Mouse (Mus musculus): ENCODE data around the gene Mdm2.

The Mdm2 gene

DNA sequence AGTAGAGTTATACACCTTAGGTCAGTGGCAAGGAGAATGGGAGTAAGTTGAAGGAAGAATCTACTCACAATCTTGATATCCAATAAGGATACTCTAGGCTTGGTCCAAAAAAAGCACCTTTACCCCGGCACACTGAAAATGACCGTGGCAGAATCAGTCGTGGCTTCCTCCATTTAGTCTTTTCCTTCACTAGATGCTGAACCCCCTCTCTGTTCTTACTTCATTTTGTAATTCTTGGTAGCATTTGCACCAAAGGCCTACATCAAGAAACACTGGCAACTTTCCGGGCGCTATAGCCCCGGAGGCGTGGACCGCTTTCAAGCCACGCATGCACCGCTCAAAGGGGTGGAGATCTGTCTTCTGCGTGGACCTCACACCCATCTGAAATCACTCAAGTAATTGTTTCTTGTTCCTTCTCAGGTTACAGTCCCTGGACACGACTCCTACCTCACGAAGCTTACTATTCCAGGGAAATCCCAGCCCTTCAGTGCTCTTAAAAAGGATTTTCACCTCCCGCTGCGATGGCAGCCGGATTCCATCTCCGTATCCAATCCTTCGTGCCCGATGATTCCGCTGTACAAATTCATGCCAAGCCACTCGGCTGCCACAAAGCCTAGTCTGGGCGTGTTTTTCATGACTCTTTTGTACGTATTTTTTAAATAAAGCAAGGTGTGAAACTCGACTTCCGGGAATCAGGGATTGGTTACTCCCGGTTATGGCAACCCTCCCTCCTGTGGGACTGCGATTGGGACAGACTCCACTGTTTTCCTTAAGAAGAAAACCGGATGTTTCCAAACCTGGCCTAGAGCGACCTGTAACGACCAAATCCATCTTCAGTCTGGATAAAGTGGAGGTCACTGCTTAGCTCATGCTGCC, 27.5 kb downstream of the Mdm2 start:
- no peak for DNase-seq (ENCODE audit: low spot score in 2 of 2)

DNA sequence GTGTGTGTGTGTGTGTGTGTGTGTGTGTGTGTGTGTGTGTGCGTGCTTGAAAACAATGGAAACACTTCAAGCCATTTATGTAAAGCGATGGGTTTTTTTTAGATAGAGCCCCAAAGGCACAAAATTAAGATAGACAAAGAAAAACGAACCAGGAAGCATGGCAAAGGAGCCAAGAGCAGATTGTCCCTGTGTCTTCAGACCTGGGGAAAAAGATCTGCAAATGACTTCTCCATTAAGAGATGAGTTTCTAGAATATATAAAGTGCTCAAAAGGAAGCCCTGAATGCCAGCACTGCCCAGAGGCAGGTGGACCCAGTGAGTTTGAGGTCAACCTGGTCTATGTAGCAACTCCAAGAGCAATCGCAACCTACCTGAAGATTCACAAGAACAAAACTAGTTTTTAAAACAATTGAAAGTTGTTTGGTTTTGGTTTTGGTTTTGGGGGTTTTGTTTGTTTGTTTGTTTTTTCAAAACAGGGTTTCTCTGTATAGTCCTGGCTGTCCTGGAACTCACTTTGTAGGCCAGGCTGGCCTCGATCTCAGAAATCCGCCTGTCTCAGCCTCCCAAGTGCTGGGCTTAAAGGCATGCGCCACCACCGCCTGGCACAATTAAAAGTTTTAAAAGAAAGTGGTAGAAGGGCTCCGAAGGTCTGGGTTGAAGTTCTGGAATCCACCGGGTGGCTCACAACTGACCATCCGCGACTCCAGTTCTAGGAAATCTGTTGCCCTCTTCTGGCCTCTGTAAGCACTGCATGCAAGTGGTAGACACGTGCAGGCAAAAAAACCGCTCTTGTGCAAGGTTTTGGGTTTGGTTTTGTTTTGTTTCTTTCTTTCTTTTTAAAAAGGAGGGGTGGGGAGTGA, 28.3 kb downstream of the Mdm2 start:
- DNase-seq (ENCODE audit: low spot score in 2 of 2), result no peak

DNA sequence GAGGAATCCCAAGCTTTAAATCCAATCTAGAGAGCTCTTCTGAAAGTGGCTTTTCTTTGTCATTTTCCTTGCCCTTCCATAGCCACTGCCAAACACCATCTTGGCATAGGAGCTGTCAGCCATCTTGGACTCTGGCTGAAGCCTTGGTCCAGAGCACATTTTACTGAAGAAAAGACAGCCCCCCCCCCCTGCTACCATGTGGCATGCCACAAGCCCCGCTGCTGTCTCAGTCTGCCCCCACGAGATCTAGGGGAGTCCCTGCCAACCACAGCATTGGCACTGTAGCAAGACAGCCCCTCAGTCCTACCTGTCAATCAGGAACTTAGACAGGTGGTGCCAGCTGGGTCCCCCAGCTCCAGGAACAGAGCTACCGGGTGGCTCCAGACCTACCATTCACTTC, 29.0 kb downstream of the Mdm2 start:
- DNase-seq (ENCODE audit: low spot score in 2 of 2), result no peak

DNA sequence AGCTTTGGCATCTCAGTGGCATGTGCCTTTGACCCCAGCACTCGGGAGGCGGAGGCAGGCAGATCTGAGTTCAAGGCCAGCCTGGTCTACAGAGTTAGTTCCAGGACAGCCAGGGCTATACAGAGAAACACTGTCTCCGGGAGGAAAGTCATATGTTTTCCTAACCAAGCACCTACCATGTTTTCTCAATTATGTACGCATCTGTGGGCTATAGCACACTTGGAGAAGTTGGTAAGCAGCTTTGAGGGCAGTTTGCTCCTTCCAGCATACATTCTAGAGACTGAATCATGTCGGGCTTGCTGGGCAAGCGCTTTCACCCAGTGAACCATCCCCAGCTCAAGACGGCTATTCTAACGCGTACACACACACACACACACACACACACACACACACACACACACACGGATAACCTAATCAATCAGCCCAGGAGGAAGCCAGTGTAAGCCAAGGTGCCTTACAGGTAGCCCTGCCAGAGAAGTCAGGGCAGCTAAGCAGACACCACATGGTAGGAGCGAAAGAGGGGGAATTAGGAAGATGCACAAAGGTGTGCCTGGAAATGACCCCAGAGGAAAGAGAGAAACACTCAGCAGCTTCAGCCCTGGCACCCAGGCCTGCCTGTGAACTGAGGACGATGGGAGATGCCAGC, 29.6 kb downstream of the Mdm2 start:
- DNase-seq (ENCODE audit: low spot score in 2 of 2), result no peak

DNA sequence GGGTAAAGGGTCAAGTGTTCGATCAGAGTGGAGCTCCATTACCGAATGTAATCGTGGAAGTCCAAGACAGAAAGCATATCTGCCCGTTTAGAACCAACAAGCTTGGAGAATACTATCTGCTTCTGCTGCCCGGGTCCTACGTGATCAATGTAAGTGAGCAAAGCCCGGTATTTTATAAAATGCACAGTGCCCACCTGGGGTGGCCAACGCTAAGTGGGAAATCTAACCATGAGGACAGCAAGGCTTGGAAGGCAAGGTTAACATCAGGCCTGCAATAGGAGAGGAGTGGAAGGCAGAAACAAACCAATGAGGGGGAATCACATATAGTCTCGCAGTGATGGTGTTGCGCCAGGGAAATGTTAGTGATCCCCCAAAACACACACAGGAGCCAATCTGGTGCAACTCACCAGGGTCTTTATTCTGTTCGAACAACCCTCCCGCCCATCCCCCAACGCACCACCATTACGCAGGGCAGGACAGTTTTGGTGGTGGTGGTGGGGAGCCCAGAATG, 30.5 kb downstream of the Mdm2 start:
- no peak for DNase-seq (ENCODE audit: low spot score in 2 of 2)

DNA sequence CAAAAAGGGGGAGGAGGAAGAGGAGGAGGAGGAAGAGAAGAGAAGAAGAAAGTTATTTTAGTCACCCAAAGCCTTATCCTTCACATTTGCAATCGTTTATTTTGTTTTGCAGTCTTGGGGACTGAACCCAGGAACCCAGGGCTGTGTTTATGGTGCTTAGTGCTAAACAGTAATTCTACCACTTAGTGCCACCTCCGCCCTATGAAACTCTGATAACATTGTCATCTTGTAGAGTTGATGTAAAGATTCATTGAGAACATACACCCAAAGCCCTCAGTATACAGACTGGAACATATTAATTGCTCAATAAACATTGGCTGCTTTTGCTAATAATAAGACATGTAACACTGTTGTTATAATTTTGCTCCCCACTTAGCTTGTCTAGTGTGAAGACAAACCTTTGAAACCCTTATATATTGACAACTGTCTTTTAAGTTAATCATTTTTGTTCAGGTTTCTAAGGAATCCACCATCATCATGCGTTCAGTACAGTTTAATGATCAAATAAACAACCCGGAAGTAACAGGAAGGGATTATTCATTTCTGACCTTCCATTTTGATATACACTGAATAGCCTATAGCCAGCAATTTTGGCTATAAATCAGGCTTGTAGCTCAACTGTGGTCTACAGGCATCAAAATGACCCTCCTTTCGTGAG, 31.4 kb downstream of the Mdm2 start:
- DNase-seq (ENCODE audit: low spot score in 2 of 2), result no peak

DNA sequence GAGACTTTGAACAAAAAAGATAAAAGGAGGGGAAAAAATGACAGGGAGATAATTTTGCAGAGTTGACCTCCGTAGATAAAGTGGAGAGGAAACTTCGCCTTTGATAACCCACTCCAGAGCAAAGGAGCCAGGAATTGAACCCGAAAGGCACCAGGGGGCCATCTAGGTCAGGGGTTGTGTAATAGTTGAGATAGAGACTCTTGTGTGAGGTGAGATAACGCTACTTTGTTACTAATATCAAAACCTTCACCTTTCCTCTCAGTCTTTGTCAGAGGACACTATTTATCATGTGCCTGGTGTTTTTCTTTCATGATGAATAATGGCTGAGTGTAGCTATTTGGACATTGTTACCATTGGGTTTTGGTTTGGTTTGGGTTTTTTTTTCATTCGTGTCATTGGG, 32.2 kb downstream of the Mdm2 start:
- DNase-seq (ENCODE audit: low spot score in 2 of 2), result no peak

DNA sequence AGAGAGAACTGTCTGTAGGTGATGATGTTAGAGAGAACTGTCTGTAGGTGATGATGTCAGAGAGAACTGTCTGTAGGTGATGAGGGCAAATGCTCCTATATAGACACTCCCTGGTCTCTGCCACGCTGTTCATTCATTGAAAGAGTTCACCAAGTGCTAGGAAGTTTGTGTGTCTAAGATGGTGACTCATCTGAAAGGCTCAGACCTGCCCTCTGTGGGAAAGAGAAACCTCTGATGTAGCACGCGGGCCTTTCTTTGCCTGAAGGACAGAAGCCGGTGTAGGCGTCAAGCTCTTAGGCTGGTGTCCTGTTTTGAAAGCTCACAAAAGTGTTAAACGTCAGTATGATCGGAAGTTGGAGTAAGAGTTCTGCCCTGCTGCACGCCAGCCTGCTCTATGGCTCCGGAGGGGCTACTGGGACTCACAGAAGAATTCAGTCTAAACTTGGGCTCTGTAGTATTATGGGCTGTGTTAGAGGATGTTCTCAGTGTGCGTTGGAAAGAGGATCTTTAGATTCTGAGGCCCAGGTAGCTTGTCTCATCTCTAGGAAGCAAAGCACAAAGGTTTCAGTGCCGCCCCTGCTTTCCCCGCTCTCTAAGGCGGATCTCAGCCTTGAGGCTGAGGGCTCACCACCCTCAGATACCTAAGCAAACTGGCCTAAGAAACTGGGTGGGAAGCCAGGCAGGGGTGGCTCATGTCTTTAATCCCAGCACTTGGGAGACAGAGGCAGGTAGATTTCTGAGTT, 32.9 kb downstream of the Mdm2 start:
- DNase-seq (ENCODE audit: low spot score in 2 of 2), result no peak

DNA sequence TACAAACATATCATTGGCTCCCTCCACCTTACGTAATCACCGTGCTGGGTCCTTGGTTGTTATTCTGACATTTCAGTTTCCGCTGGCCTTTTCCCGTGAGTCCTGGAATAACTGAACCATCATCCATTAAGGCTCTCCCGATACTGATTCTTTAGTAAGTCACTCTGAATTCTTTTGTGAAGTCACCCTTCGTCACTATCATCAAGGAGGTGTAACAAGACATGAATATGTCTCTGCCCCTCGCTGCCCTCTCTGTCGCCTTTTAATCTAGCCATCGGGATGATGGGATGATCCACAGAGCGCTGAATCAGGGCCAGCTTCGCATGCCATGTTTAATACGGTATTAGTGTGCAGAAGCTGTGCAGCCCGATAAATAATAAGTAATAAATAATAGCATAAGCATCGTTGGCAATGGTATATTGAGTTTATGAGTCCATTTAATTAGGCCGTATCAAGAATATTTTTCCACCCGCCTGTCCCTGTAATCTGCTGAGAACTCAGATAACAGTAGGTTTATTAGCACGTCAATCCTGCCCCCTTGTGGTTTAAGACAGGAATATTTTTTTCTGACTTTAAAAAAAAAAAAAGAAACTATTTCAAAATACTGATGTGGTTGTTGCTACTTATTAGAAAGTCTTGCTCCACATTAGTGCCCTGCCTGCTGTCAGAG, 33.8 kb downstream of the Mdm2 start:
- no peak for DNase-seq (ENCODE audit: low spot score in 2 of 2)

DNA sequence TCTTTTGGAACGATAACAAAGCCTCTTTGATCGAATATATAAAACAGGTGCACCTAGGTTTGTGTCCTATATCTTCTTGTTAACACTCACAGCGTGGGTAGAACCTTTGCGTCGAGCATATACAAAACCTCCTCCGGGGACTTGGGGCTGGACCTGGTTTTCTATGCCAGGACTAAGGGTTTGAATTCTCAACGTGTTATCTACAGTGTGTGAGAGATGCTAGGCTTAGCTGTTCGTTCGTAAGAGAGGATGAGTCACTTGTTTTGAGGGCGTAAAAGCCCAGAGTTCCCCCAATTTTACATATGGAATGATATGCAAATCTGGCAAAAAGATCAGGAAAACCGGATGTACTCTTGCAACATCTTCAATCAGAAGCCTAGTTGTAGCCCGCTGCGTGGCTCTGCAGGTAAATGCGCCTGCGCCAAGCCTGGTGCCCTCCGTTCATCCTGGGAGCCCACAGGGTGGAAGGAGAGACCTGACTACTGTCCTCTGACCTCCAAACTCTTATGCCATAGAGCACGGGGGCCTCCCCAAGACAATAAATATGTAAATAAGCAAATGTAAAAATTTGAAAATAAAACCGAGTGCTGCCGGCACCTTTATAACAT, 34.4 kb downstream of the Mdm2 start:
- no peak for DNase-seq (ENCODE audit: low spot score in 2 of 2)

DNA sequence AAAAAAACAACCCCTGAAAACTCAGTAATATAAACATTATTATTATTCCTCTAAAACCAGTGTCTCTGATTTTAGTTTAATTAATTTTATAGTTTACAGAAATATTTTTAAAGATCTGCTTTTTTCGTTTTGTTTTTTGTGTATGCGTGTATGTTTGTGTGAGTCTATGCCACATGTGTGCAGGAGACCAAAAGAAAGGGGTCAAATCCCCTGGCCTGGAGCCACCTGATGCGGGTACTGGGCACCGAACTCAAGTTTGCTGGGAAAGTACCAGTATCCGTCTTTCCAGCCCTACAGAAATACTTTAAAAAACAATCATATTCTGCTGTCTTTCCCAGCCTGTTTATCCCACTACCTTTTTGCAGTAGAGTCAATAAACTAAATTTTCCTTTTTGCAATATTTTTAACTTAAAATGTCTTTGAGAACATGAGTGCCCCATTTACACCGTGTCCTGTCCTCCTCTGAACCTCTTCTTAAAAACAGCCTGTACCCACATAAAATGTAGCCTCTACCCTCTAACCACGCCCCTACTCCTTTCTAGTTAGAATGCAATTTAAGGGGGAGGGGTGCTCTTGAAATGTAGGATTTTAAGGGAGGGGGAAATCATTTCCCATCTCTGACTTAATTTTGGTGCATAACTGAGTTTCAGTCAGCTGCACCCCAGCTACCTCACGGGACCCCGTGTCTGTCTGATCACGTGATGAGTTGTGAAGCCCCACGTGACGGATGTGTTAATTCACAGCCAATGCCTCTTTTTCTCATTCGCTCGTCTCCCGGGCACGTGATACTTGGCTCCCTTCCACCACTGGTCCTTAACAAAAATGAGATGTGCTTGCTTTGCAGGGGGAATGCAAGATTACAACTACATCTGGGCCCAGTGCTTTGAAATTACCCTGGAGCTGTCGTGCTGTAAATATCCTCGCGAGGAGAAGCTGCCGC, 35.2 kb downstream of the Mdm2 start:
- DNase-seq (ENCODE audit: low spot score in 2 of 2), result peak in 1 of 2 experiments; percentile 43

DNA sequence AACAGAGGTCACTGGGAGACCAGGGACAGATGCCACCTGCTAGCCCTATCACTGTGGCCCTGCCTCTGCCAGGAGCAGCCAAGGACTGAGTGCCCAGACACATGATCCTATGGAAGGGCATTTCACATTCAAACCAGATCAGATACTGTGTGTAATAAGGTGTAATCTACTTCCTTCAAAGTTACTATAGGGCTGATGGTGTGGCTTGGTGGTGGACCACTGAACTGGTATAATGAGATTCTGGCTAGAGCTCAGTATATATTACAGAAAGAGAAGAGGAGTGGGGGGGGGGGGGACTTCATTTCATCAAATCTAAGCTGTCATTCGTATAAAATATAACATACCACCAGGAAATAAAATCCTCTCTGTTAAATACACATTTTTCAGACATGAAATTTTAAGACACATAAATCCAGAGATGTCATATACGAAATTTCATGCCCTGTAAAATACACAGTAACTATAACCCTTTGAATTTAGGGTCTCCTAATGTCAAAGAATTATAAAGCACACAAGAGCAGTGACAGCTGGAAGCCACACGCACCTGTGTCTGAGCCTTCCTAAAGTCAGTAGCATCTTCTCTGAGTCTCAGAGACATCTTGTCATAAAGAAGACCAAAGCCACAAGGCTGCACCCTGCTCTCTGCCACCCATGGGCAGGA, 36.1 kb downstream of the Mdm2 start:
- DNase-seq (ENCODE audit: low spot score in 2 of 2), result no peak

DNA sequence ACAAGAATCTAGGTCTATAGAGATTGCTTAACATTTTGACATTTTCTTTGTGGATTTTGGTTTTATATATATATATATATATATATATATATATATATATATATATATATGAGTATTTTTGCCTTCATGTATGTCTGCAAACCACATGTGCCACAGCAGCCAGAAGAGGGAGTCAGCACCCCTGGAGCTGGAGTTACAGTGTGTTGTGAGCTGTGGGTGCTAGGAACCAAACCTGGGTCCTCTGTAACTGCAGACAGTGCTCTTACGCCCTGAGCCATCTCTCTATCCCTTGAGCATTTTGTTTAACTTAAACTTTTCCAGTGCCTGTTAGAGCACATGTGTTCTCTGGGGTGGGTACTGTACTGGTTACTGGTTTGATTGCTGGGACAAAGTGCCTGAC, 36.6 kb downstream of the Mdm2 start:
- no peak for DNase-seq (ENCODE audit: low spot score in 2 of 2)

DNA sequence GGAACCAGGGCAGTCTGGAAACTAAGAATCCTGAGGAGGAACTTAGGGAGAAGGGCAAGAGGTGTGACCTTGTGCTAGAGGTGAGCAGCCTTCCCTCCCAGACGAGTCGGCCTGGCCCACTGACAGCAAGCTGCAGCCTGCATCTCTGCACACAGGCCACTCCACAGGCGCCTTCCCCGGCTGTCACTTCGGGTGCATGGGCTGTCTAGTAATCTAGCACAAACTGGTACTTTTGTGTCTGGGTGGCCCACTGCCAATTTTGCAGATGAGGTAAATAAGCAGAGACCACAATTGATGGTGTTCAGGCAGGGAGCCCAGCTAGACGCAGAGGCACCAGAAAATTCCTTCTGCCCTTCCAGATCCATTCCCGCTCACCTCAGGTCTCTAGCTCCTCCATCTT, 37.9 kb downstream of the Mdm2 start:
- no peak for DNase-seq (ENCODE audit: low spot score in 2 of 2)

DNA sequence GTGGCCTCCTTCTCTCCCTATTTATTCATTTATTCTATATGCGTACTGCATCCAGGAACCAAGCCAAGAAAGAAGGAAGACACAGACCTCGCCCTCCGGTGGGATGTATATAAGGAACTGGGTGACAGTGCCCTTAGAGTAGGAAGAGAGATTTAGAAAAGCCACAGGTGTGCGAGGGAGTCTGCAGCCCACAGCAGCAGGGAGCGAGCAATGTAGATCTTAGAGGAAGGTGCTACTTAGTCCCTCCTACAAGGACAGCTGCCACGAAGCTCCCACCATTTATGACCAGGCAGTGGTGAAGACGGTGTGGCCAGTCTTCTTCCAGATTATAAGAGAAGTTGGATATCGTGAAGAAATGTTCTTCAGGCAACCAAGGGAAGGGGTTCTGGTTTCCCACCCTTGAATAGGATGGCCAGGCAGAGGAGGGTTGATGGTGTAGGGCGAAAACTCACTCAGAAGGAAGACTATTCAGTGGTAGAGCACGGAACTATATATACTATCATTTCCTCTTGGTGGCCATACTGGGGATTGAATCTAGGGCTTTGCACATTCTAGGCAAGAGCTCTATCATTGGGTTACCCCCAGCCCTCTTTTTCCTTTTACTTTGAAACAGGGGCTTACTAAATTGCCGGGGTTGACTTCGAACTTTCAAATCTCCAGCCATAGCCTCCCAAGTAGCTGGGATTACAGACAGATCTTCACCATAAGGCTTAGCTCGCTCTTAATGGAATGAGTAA, 38.5 kb downstream of the Mdm2 start:
- DNase-seq (ENCODE audit: low spot score in 2 of 2), result no peak

DNA sequence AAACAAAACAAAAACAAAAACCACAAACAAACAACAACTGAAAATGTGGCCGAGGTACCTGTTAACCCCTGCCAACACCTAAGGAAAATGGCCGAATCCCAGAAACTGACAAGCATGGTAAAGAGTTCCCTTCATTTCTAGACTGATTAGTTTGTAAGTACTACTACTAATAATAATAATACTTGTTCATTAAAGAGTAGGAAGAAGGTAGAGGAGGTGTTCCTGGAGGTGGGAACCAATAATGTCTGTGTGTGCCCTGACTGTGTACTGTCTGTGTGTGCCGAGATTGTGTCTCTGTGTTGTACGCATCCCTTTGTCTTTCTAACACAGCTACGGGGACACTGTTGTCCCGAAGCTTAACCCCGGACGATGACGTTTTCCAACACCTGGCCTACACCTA, 39.3 kb downstream of the Mdm2 start:
- DNase-seq (ENCODE audit: low spot score in 2 of 2), result no peak

DNA sequence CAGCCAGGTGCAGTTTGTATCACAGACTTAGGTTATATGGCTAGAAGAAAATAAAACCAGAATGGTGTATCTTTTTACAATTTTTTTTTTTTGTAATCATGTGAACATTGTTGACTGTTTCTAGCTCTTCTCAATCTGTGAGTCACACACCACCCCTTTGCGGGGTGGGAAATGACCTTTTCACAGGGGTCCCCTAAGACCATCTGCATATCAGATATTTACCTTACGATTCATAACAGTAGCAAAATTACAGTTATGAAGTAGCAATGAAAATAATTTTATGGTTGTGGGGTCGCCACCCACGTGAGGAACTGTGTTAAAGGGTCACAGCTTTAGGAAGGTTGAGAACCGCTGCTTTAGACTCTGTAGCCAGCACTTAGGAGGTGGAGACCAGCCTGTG, 39.8 kb downstream of the Mdm2 start:
- no peak for DNase-seq (ENCODE audit: low spot score in 2 of 2)

DNA sequence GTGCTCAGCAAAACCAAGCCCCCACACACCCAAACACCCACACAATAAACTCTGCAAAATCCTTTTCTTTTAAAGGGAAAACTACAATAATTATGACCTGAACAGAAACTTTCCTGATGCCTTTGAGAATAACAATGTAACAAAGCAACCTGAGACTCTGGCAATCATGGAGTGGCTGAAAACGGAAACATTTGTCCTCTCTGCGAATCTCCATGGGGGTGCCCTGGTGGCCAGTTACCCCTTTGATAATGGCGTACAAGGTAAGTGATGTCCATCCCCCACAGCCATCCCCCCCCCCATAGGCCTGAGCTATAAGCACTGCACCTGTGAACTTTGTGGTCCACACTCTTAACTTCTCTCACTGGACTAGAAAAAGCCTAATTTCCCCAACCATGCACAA, 40.5 kb downstream of the Mdm2 start:
- no peak for DNase-seq (ENCODE audit: low spot score in 2 of 2)
